ENCODE assay signal across 13 mouse cellular contexts in the genomic region with DNA sequence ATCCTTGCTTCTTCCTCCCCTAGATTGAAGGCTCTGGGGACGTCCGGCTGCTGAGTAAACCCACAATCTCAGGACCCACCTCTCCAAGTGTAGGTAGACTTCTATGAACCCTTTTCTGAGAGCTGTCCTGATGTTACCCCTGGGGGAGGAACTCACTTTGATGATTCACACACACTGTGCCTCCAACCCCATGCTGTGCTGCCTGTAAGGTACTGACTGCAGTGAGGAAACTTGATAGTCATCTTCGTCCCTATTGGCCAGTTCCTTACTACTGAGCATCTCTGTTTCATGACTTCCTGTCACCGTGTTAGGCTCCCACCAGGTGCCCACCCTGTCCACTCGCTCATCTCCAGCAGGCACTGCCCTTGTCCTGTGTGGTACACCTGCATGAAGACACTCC.
"Had no signal": no experiment of that assay in that cellular context is flagged by ENCODE, and none has a peak within 500 bp of the region (broad histone marks: within the 10 kb centered on the region; RNA-seq: fewer than 3 reads in every experiment).

No protein-coding gene starts in this region.

- ATAC-seq: liver, embryonic 12.5 days had no signal

- H3K4me1 ChIP-seq: midbrain, embryonic 15.5 days; neural tube, embryonic 12.5 days had no signal

- DNase-seq: kidney, postnatal 14 days; lung, embryonic 14.5 days; lung, postnatal 14 days; thymus, postnatal 25 days had no signal

- H3K4me3 ChIP-seq: left cerebral cortex, adult 2 months; limb, embryonic 15.5 days; liver, embryonic 12.5 days; megakaryocyte, embryonic 14.5 days; midbrain, embryonic 15.5 days; neural tube, embryonic 12.5 days had no signal

- H3K27ac ChIP-seq: left cerebral cortex, adult 2 months; limb, embryonic 15.5 days; liver, embryonic 12.5 days; macrophage; midbrain, embryonic 15.5 days; neural tube, embryonic 12.5 days; stomach, postnatal 0 days had no signal

- H3K9ac ChIP-seq: limb, embryonic 15.5 days; liver, embryonic 12.5 days; lung, embryonic 14.5 days; midbrain, embryonic 15.5 days; neural tube, embryonic 12.5 days had no signal

- H3K9me3 ChIP-seq: limb, embryonic 15.5 days; liver, embryonic 12.5 days; megakaryocyte, embryonic 14.5 days; midbrain, embryonic 15.5 days; neural tube, embryonic 12.5 days had no signal

- H3K4me2 ChIP-seq: limb, embryonic 15.5 days; liver, embryonic 12.5 days; lung, embryonic 14.5 days; midbrain, embryonic 11.5 days; midbrain, embryonic 15.5 days; neural tube, embryonic 12.5 days had no signal

- H3K36me3 ChIP-seq: liver, embryonic 12.5 days; midbrain, embryonic 15.5 days; neural tube, embryonic 12.5 days had no signal

- H3K27me3 ChIP-seq: midbrain, embryonic 15.5 days; neural tube, embryonic 12.5 days had no signal
